Mouse (Mus musculus) Patski (cell line): Measurements from ENCODE around the gene Pkm. TPM values are rescaled to one million over a fixed set of nuclear protein-coding genes. Genes with fewer than 3 reads are reported as not detected.

Experiments
- ATAC-seq: fragments of 100-300 bp; one replicate; pipeline ENCODE4 v1.8.0; 2021
- CTCF ChIA-PET: fragments of 350-600 bp; sonication (Branson Sonifier 250); formaldehyde crosslinking; loops from one replicate; lab custom pipeline; 2022; ENCODE audit warnings: inconsistent platforms; lab: Charles Lee
- POLR2A ChIA-PET: fragments of 350-600 bp; sonication (Branson Sonifier 250); formaldehyde crosslinking; loops from one replicate; lab custom pipeline; 2022; ENCODE audit warnings: antibody characterized with exemption, inconsistent platforms; lab: Charles Lee
- DNase-seq: peaks from one replicate; pipeline ENCODE4 v3.0.0-alpha.2; 2011; ENCODE audit warnings: low read depth, low spot score
- H3K27me3 ChIP-seq: fragments of 371-371 bp; one replicate; pipeline ENCODE4 v1.5.1; 2021
- CTCF ChIP-seq: fragments of 100-300 bp; IDR thresholded peaks from one replicate; pipeline ENCODE4 v1.5.1; 2021
- in situ Hi-C: fragments of 300-500 bp; cut with MboI; formaldehyde crosslinking; loops from 3 replicates; pipeline ENCODE4 v1.11.1; 2018; ENCODE audit warnings: low pct_unique_long_range_greater_than_20kb, mixed read lengths
- polyA plus RNA-seq: library from polyadenylated mRNA; unstranded; gene quantifications from one replicate; pipeline ENCODE4 v1.2.3, GENCODE M21; 2021

The Pkm gene
- polyA plus RNA-seq, 1 experiment from 2014 or later, result 2,279 TPM

GRCm38 (mm10) chr9:59654450-59654983 lies 1.7 kb upstream of the Pkm start:
- H3K27me3 ChIP-seq, result no peaks in the 10 kb centered on the region
- POLR2A ChIA-PET, result no interaction called here
- ATAC-seq (no peak), DNase-seq (no peak)
- no peak for TF ChIP-seq CTCF
- CTCF ChIA-PET, result no interaction called here
- in situ Hi-C loops, result no loop called here

- TF ChIP-seq CTCF, result no peak
- H3K27me3 ChIP-seq, result no peaks in the 10 kb centered on the region
- CTCF ChIA-PET, result interaction anchor here (0.7 to 1.4 kb wide), 5 partner anchors 12 to 67 kb away, joined by 3 to 4 read pairs (median 3); no protein-coding TSS in a partner anchor
- in situ Hi-C loops, result no loop called here
- POLR2A ChIA-PET, result interaction anchor here (0.7 to 2.2 kb wide), 8 partner anchors 8 to 67 kb away, joined by 3 to 6 read pairs (median 4); partner anchors contain the start of gene Parp6
- DNase-seq (no peak), ATAC-seq (no peak)
Observed at GRCm38 (mm10) chr9:59656635-59657617, 758 bp downstream of the Pkm start.

GRCm38 (mm10) chr9:59658146-59658545 lies 2.0 kb downstream of the Pkm start:
- in situ Hi-C loops, result no loop called here
- ChIA-PET POLR2A (interaction anchor here (0.7 to 1.7 kb wide), 4 partner anchors 9 to 367 kb away, joined by 3 to 6 read pairs (median 4); no protein-coding TSS in a partner anchor), CTCF (interaction anchor here (1.0 to 1.5 kb wide), 3 partner anchors 15 to 66 kb away, joined by 3 to 6 read pairs (median 3); no protein-coding TSS in a partner anchor)
- no peak for TF ChIP-seq CTCF
- no peak for DNase-seq
- ATAC-seq, result no peak
- H3K27me3 ChIP-seq, result no peaks in the 10 kb centered on the region

GRCm38 (mm10) chr9:59659036-59660026 lies 3.2 kb downstream of the Pkm start:
- H3K27me3 ChIP-seq, result no peaks in the 10 kb centered on the region
- in situ Hi-C loops, result no loop called here
- ATAC-seq, result peak; percentile 31
- DNase-seq, result peak; percentile 68
- no peak for TF ChIP-seq CTCF
- ChIA-PET POLR2A (interaction anchor here (0.6 to 1.7 kb wide), 4 partner anchors 8 to 25 kb away, joined by 3 to 6 read pairs (median 6); no protein-coding TSS in a partner anchor), CTCF (interaction anchor here (1.0 to 2.8 kb wide), 8 partner anchors 17 to 65 kb away, joined by 3 to 7 read pairs (median 4); no protein-coding TSS in a partner anchor)

- no peak for TF ChIP-seq CTCF
- DNase-seq (no peak), ATAC-seq (no peak)
- no peaks in the 10 kb centered on the region for H3K27me3 ChIP-seq
- ChIA-PET POLR2A (no interaction called here), CTCF (interaction anchor here (1.4 to 2.8 kb wide), 4 partner anchors 16 to 42 kb away, joined by 3 to 7 read pairs (median 5); no protein-coding TSS in a partner anchor)
- in situ Hi-C loops, result no loop called here
Observed at GRCm38 (mm10) chr9:59660421-59660820, 4.3 kb downstream of the Pkm start.

GRCm38 (mm10) chr9:59661298-59661975 lies 5.3 kb downstream of the Pkm start:
- no peak for TF ChIP-seq CTCF
- POLR2A ChIA-PET, result no interaction called here
- in situ Hi-C loops, result no loop called here
- no peaks in the 10 kb centered on the region for H3K27me3 ChIP-seq
- no peak for ATAC-seq
- no peak for DNase-seq
- CTCF ChIA-PET, result interaction anchor here (2.8 kb wide), 1 partner anchor 15 kb away, joined by 7 read pairs; no protein-coding TSS in a partner anchor

GRCm38 (mm10) chr9:59663226-59663625 lies 7.1 kb downstream of the Pkm start:
- ChIA-PET CTCF (interaction anchor here (1.3 kb wide), 1 partner anchor 10 kb away, joined by 3 read pairs; no protein-coding TSS in a partner anchor), POLR2A (interaction anchor here (1.0 to 1.2 kb wide), 3 partner anchors 18 to 60 kb away, joined by 3 read pairs; no protein-coding TSS in a partner anchor)
- DNase-seq, result no peak

GRCm38 (mm10) chr9:59663957-59664356 lies 7.8 kb downstream of the Pkm start:
- in situ Hi-C loops, result no loop called here
- POLR2A ChIA-PET, result interaction anchor here (1.2 kb wide), 1 partner anchor 46 kb away, joined by 3 read pairs; no protein-coding TSS in a partner anchor
- CTCF ChIA-PET, result interaction anchor here (0.9 kb wide), 1 partner anchor 30 kb away, joined by 3 read pairs; no protein-coding TSS in a partner anchor

More at GRCm38 (mm10) chr9:59663226-59663625, 7.1 kb downstream of the Pkm start:
- ATAC-seq, result no peak
- TF ChIP-seq CTCF, result no peak
- in situ Hi-C loops, result no loop called here
- no peaks in the 10 kb centered on the region for H3K27me3 ChIP-seq

More at GRCm38 (mm10) chr9:59663957-59664356, 7.8 kb downstream of the Pkm start:
- TF ChIP-seq CTCF, result no peak
- ATAC-seq (no peak), DNase-seq (no peak)
- H3K27me3 ChIP-seq, result no peaks in the 10 kb centered on the region
